Mouse (Mus musculus) lung, embryonic 16.5 days (tissue): Measurements from ENCODE around the gene Lsm11. TPM values are rescaled to one million over a fixed set of nuclear protein-coding genes. Genes with fewer than 3 reads are reported as not detected.

Experiments
- ATAC-seq: fragments of 200-750 bp; cut with Nextera tagmentation; 2 replicates; pipeline ENCODE4 v1.8.0; 2017; ENCODE audit warnings: low read depth, mild to moderate bottlenecking, moderate library complexity
- H3K27ac ChIP-seq: fragments of 300-500 bp; sonication (generic); 2 replicates; pipeline ENCODE4 v1.5.1; 2014; ENCODE audit warnings: mild to moderate bottlenecking, control low read depth, low read length
- H3K27me3 ChIP-seq: fragments of 300-500 bp; sonication (generic); 2 replicates; pipeline ENCODE4 v1.6.1; 2014; ENCODE audit warnings: low read depth, low read length, mixed read lengths; ENCODE audit not compliant: control insufficient read depth, insufficient read depth
- H3K36me3 ChIP-seq: fragments of 300-500 bp; sonication (generic); 2 replicates; pipeline ENCODE4 v1.6.1; 2014; ENCODE audit warnings: low read length; ENCODE audit not compliant: control insufficient read depth, insufficient read depth
- H3K4me1 ChIP-seq: fragments of 300-500 bp; sonication (generic); replicated peaks from 2 replicates; pipeline ENCODE4 v1.6.1; 2014; ENCODE audit warnings: low read length, mixed read lengths; ENCODE audit not compliant: control insufficient read depth, insufficient read depth
- H3K4me2 ChIP-seq: fragments of 300-500 bp; sonication (generic); 2 replicates; pipeline ENCODE4 v1.6.1; 2014; ENCODE audit warnings: low read depth, low read length, control low read depth
- H3K4me3 ChIP-seq: fragments of 300-500 bp; sonication (generic); 2 replicates; pipeline ENCODE4 v1.5.1; 2014; ENCODE audit warnings: mild to moderate bottlenecking, low read length, control low read depth
- H3K9ac ChIP-seq: fragments of 300-500 bp; sonication (generic); 2 replicates; pipeline ENCODE4 v1.6.1; 2014; ENCODE audit warnings: low read length, control low read depth
- H3K9me3 ChIP-seq: fragments of 300-500 bp; sonication (generic); 2 replicates; pipeline ENCODE4 v1.6.1; 2016; ENCODE audit warnings: low read length; ENCODE audit not compliant: control insufficient read depth
- WGBS: fragments of 180-500 bp; shearing (Covaris S2); extraction: QIAGEN DNeasy Blood & Tissue Kit; methylation state at CpG from one replicate; pipeline ENCODE4 v1.1.7; 2014; 5-methylcytosine and 5-hydroxymethylcytosine counted together
- polyA plus RNA-seq: library from polyadenylated mRNA; unstranded; fragments of >200 nt; fragmentation: Nextera tagmentation; extraction: Ambion mirVana; gene quantifications from 2 replicates; pipeline ENCODE4 v1.2.1, GENCODE M21; 2015

Lsm11 gene
- polyA plus RNA-seq: 4.3 and 4.5 TPM in 2 replicates

DNA sequence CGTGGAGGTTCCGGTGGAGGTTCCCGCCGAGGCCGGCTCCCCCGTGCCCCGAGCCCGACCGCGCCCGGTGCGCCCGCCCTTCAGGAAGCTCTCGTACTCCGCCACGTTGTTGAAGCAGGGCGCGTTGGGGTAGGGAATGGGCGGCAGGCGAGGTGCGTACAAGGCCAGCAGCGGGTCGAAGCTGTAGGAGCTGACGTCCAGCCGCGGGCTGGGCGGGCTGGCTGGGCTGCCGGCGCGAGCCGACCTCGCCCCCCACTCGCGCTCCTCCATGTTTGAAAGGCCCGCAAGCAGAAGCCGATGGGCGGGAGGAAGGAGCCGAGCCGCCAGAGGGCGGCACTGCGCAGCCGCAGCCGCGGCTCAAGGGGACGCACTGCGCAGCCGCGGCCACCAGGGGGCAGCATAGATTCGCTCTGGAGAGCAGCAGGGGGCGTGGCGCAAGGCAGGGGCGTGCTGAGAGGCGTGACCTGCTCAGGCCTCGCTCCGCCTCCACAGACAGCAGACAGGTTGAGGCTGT, at the start of gene Lsm11:
Gene Lsm11, minus strand, starts transcription at position 293 of the 514 bp plus-strand sequence.
- peaks cover 2% of the 10 kb centered on the region; the same call in 1 of the 2 replicates for H3K36me3 ChIP-seq
- no peaks in the 10 kb centered on the region for H3K9me3 ChIP-seq
- peak within 1 kb of the TSS; percentile 90 for H3K9ac ChIP-seq
- WGBS: under 1% methylated on average over 47 of the region's 55 CpGs
- peak within 1 kb of the TSS; percentile 69 for H3K4me2 ChIP-seq
- ATAC-seq: peak; percentile 92
- H3K4me1 ChIP-seq: peaks cover 10% of the 10 kb centered on the region
- 0 out of 2 replicates have a peak within 1 kb of the TSS, but pooled peaks have one; percentile 23 for H3K27ac ChIP-seq
- H3K27me3 ChIP-seq: no peaks in the 10 kb centered on the region
- peak within 1 kb of the TSS; percentile 87 for H3K4me3 ChIP-seq

DNA sequence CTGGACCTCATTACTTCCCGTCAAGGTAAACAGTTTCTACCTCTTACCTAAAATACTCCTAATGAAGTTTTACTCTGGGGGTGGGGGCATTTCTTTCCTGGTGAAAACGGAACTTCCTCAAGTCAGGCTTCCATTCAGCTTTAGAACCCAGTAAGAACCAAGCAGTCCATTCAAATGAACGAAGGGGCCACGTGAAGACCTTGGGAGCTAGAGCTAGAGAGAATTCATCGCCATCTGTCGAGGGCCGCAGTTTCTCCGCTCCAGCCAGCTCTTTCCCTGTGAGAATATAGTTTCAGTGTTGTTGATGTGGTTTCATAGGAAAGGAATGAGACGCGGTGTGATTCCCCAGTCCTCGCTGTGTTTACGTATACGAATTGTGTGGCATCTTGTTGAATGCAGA, 47.4 kb upstream of the Lsm11 start:
- peaks cover 3% of the 10 kb centered on the region; the same call in 1 of the 2 replicates for H3K4me1 ChIP-seq
- 0 out of 2 replicates have a peak overlapping the region, but pooled peaks have one; percentile 2 for H3K9ac ChIP-seq
- WGBS: 48% methylated on average over 13 of the region's 13 CpGs
- H3K27me3 ChIP-seq: no peaks in the 10 kb centered on the region
- H3K4me3 ChIP-seq: peak overlapping the region; percentile 40
- H3K9me3 ChIP-seq: no peaks in the 10 kb centered on the region
- no peak overlapping the region for H3K27ac ChIP-seq
- no peak for ATAC-seq
- no peaks in the 10 kb centered on the region for H3K36me3 ChIP-seq
- peak overlapping the region; percentile 60 for H3K4me2 ChIP-seq

DNA sequence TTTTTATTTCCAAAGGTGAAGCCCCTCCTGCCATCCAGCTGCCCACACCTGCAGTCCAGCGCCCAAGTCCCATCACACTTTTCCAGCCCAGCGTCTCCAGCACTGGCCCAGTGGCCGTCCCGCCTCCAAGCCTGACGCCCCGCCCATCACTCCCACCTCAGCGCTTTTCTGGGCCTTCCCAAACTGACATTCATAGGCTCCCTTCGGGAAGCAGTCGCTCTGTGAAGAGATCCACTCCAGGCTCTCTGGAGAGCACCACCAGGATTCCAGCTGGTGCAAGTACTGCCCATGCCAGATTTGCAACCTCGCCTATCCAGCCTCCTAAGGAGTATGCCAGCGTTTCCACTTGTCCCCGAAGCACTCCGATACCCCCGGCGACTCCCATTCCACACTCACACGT, 46.9 kb upstream of the Lsm11 start:
- peaks cover 3% of the 10 kb centered on the region; the same call in 1 of the 2 replicates for H3K4me1 ChIP-seq
- peak overlapping the region; percentile 40 for H3K4me3 ChIP-seq
- H3K27ac ChIP-seq: no peak overlapping the region
- no peaks in the 10 kb centered on the region for H3K9me3 ChIP-seq
- WGBS: under 1% methylated on average over 16 of the region's 16 CpGs
- peak; percentile 83 for ATAC-seq
- no peaks in the 10 kb centered on the region for H3K27me3 ChIP-seq
- 0 out of 2 replicates have a peak overlapping the region, but pooled peaks have one; percentile 2 for H3K9ac ChIP-seq
- peak overlapping the region; percentile 60 for H3K4me2 ChIP-seq
- no peaks in the 10 kb centered on the region for H3K36me3 ChIP-seq

DNA sequence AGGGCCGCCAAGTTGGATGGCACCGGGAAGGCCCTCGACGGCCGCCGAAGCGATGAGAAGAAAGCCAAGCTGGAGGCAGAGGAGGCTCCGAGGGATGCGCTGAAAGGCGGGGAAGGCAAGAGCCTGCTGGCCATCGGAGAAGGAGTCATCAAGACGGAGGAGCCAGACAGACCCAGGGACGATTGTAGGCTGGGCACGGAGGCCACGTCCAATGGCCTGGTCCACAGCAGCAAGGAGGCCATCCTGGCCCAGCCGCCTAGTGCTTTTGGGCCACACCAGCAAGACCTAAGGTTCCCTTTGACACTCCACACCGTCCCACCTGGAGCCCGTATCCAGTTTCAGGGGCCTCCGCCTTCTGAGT, 36.1 kb upstream of the Lsm11 start:
- Histone ChIP-seq H3K9me3 (peaks cover 6% of the 10 kb centered on the region; the same call in 1 of the 2 replicates), H3K9ac (peak overlapping the region; percentile 87), H3K4me3 (peak overlapping the region; percentile 66), H3K27me3 (no peaks in the 10 kb centered on the region; the same call in 1 of the 2 replicates), H3K4me1 (peaks cover 4% of the 10 kb centered on the region; the same call in 1 of the 2 replicates), H3K36me3 (no peaks in the 10 kb centered on the region), H3K4me2 (peak overlapping the region; percentile 94), H3K27ac (no peak overlapping the region)
- WGBS: 38% methylated on average over 19 of the region's 19 CpGs
- ATAC-seq: peak; percentile 36; the same call in 1 of the 2 replicates

DNA sequence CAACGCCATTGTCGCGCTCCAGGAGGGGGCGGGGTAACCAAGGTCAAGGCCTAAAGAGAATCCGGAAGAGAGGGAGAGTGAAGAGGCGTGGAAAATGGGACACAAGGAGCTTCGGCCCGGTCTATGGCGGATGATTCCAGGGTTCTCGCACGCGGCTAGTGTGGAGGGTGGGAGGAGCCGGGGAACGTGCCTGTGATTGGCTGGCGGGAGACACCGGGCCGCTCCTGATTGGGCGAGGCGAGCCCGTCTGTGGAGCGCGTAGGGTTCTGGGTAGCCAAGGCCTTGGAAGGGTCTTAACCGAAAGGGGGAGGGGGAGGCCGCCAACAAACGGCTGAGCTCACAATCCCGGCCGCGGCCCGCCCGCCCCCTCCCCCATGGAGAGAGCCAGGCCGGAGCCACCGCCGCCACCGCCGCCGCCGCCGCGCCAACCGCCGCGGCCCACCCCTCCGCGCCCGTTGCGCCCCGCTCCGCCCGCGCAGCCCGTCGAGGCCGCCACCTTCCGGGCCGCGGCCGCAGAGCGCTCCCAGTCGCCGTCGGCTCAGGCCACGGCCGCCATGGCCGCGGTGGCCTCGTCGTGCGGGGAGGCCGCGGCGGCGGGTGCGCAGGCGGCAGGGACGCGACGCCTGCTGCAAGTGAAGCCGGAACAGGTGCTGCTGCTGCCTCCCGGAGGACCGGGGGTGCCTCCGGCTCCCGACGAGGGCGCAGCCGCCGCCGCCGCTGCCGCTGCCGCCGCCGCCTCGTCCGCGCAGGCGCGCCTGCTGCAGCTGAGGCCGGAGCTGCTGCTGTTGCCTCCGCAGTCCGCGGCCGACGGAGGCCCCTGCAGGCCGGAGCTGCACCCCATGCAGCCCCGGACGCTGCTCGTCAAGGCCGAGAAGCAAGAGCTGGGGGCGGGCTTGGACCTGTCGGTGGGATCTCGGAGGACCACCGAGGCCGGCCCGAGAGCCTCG, 35.5 kb upstream of the Lsm11 start, which contains the start of gene Sox30:
Gene Sox30, plus strand, starts transcription at position 365 of the 947 bp plus-strand sequence.
- Histone ChIP-seq H3K27ac (peak within 1 kb of the TSS; percentile 31; the same call in 1 of the 2 replicates), H3K36me3 (no peaks in the 10 kb centered on the region), H3K4me2 (peak within 1 kb of the TSS; percentile 94), H3K27me3 (no peaks in the 10 kb centered on the region; the same call in 1 of the 2 replicates), H3K4me1 (peaks cover 4% of the 10 kb centered on the region; the same call in 1 of the 2 replicates), H3K9ac (peak within 1 kb of the TSS; percentile 87), H3K4me3 (peak within 1 kb of the TSS; percentile 66), H3K9me3 (peaks cover 6% of the 10 kb centered on the region; the same call in 1 of the 2 replicates)
- WGBS: 12% methylated on average over 75 of the region's 115 CpGs
- ATAC-seq: peak; percentile 93

DNA sequence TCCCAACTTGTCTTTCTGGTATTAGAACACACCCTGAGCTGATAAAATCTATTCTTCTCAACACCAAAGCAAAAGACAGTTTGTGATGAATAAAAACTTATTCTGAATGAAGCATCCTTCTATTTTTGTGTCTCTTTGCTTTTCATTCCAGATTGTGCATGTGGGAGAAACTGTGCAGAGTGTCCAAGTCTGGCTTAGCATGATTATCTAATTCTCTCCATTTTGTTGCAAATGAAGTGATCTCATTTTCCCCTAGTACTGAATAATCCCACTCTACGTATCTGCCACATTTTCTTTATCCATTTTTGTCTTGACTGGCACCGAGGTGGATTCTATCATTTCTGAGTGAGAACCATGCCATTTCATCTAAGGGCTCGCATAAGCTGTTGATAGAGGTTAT, 31.3 kb upstream of the Lsm11 start:
- H3K9me3 ChIP-seq: peaks cover 6% of the 10 kb centered on the region; the same call in 1 of the 2 replicates
- no peak overlapping the region for H3K4me2 ChIP-seq
- no peak overlapping the region for H3K4me3 ChIP-seq
- no peak overlapping the region for H3K27ac ChIP-seq
- no peak for ATAC-seq
- no peaks in the 10 kb centered on the region for H3K36me3 ChIP-seq
- no peaks in the 10 kb centered on the region; the same call in 1 of the 2 replicates for H3K27me3 ChIP-seq
- H3K9ac ChIP-seq: no peak overlapping the region
- 71% methylated on average over 3 of the region's 3 CpGs for WGBS
- H3K4me1 ChIP-seq: peaks cover 4% of the 10 kb centered on the region; the same call in 1 of the 2 replicates

DNA sequence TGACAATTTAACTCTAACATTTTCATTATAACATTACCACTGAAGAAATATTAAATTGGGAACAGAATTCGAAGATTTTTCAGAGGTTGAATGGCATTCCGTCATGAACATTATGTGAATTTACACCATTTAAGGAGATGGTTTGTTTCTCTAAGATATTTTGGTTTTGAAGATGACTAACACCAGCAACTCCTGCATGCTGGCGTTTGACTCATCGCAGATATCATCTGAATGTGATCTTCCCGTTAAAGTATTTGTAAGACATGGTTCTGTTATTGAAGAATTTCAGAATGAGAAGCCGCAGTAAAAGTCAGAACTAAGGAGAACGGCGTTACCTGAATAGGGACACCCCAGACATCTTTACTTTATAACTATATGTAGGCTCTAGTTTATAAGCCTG, 29.7 kb upstream of the Lsm11 start:
- Histone ChIP-seq H3K9me3 (peaks cover under 1% of the 10 kb centered on the region; the same call in 1 of the 2 replicates), H3K36me3 (no peaks in the 10 kb centered on the region), H3K4me3 (no peak overlapping the region), H3K27me3 (no peaks in the 10 kb centered on the region; the same call in 1 of the 2 replicates), H3K9ac (no peak overlapping the region), H3K4me1 (no peaks in the 10 kb centered on the region), H3K27ac (no peak overlapping the region), H3K4me2 (no peak overlapping the region)
- no peak for ATAC-seq
- 83% methylated on average over 8 of the region's 8 CpGs for WGBS

DNA sequence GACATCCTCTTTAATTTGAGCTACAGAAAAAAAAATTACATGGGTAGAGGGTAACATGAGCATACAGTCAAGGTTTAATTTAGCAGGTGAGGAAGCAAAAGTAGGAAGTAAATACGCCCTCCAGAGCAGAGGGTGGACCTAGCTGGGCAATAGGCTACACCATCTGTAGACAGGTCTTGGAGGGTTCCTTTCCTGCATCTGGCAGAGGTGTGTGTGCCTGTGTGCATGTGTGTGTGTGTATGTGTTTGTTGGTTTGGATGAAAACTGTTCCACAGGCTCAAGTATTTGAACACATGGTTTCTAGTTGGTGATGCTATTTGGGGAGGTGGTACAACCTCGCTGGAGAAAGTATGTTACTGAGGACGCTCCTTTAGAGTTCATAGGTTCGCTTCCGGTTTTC, 28.9 kb upstream of the Lsm11 start:
- no peak overlapping the region for H3K9ac ChIP-seq

DNA sequence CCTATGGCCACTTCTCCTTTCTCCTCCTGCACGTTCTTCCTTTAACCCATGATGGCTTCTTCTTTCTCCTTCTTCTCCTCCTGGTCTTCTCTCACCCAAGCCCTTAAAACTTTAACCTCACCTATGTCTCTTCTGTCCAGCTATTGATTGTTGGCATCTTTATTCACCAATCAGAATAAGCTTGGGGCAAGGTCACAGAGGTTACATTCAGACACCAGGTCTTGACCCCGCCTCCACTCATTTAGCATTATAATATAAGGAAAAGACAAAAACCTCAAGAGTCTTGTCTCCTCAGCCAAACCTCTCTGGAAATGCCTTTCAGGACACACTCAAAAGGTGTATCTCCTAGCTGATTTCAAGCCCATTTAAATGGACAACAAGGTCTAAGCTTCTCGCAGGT, 23.7 kb upstream of the Lsm11 start:
- Histone ChIP-seq H3K27ac (no peak overlapping the region), H3K27me3 (no peaks in the 10 kb centered on the region), H3K4me3 (no peak overlapping the region), H3K36me3 (no peaks in the 10 kb centered on the region), H3K4me2 (no peak overlapping the region), H3K9ac (no peak overlapping the region), H3K9me3 (no peaks in the 10 kb centered on the region), H3K4me1 (no peaks in the 10 kb centered on the region)
- WGBS: 83% methylated on average over 3 of the region's 3 CpGs
- no peak for ATAC-seq

More for the DNA sequence above, 28.9 kb upstream of the Lsm11 start:
- no peaks in the 10 kb centered on the region for H3K4me1 ChIP-seq
- H3K9me3 ChIP-seq: no peaks in the 10 kb centered on the region
- no peak overlapping the region for H3K4me2 ChIP-seq
- H3K36me3 ChIP-seq: no peaks in the 10 kb centered on the region
- no peak for ATAC-seq
- 73% methylated on average over 5 of the region's 5 CpGs for WGBS
- H3K27me3 ChIP-seq: no peaks in the 10 kb centered on the region
- no peak overlapping the region for H3K4me3 ChIP-seq
- no peak overlapping the region for H3K27ac ChIP-seq
